Comparison of ENCODE assay signal across 16 mouse cellular contexts in genomic region chr3:33401904-33402303, GRCm38 (mm10).
"Had no signal": no experiment of that assay in that cellular context is flagged by ENCODE, and none has a peak within 500 bp of the region (broad histone marks: within the 10 kb centered on the region; RNA-seq: fewer than 3 reads in every experiment).

No protein-coding gene starts in this region.

- H3K4me3 ChIP-seq: lung, embryonic 15.5 days; megakaryocyte, embryonic 14.5 days; midbrain, embryonic 13.5 days; midbrain, embryonic 15.5 days; neural tube, embryonic 12.5 days had no signal

- DNase-seq: liver, postnatal 0 days; lung, adult 2 months; lung, postnatal 14 days; lung, postnatal 36 days; right cerebral cortex, postnatal 14 days; right cerebral cortex, postnatal 4 days; spleen, adult 18-20 months; thymus, adult 18-20 months; thymus, postnatal 14 days; thymus, postnatal 36 days had no signal

- H3K27ac ChIP-seq: lung, embryonic 15.5 days; macrophage; midbrain, embryonic 13.5 days; midbrain, embryonic 15.5 days; neural tube, embryonic 12.5 days had no signal
